Mouse (Mus musculus) heart, embryonic 16.5 days (tissue): ENCODE data around the gene Ndnf. TPM values are rescaled to one million over a fixed set of nuclear protein-coding genes. Genes with fewer than 3 reads are reported as not detected.

Experiments
- ATAC-seq: fragments of 200-750 bp; cut with Nextera tagmentation; replicated peaks from 2 replicates; pipeline ENCODE4 v1.8.0; 2017; ENCODE audit warnings: moderate number of reproducible peaks; ENCODE audit not compliant: insufficient read depth, low FRiP score; ENCODE audit errors: extremely low read depth
- H3K27ac ChIP-seq: fragments of 300-500 bp; sonication (generic); 2 replicates; pipeline ENCODE4 v1.5.1; 2014; ENCODE audit warnings: mild to moderate bottlenecking, low read length, control low read depth, moderate library complexity
- H3K27me3 ChIP-seq: fragments of 300-500 bp; sonication (generic); 2 replicates; pipeline ENCODE4 v1.6.1; 2014; ENCODE audit warnings: low read length, mixed read lengths; ENCODE audit not compliant: control insufficient read depth, insufficient read depth
- H3K36me3 ChIP-seq: fragments of 300-500 bp; sonication (generic); 2 replicates; pipeline ENCODE4 v1.6.1; 2014; ENCODE audit not compliant: control insufficient read depth, insufficient read depth
- H3K4me1 ChIP-seq: fragments of 300-500 bp; sonication (generic); 2 replicates; pipeline ENCODE4 v1.6.1; 2014; ENCODE audit warnings: low read length, mixed read lengths; ENCODE audit not compliant: control insufficient read depth, insufficient read depth
- H3K4me2 ChIP-seq: fragments of 300-500 bp; sonication (generic); 2 replicates; pipeline ENCODE4 v1.6.1; 2014; ENCODE audit warnings: low read depth, mild to moderate bottlenecking, control low read depth, low read length
- H3K4me3 ChIP-seq: fragments of 300-500 bp; sonication (generic); 2 replicates; pipeline ENCODE4 v1.5.1; 2014; ENCODE audit warnings: mild to moderate bottlenecking, control low read depth, low read length
- H3K9ac ChIP-seq: fragments of 300-500 bp; sonication (generic); 2 replicates; pipeline ENCODE4 v1.6.1; 2014; ENCODE audit warnings: low read length, control low read depth
- H3K9me3 ChIP-seq: fragments of 300-500 bp; sonication (generic); replicated peaks from 2 replicates; pipeline ENCODE4 v1.6.1; 2016; ENCODE audit warnings: low read length; ENCODE audit not compliant: control insufficient read depth
- WGBS: fragments of 180-500 bp; shearing (Covaris S2); extraction: QIAGEN DNeasy Blood & Tissue Kit; methylation state at CpG from one replicate; pipeline ENCODE4 v1.1.7; 2014; 5-methylcytosine and 5-hydroxymethylcytosine counted together
- polyA plus RNA-seq: library from polyadenylated mRNA; unstranded; fragments of >200 nt; fragmentation: Nextera tagmentation; extraction: Ambion mirVana; gene quantifications from 2 replicates; pipeline ENCODE4 v1.2.1, GENCODE M21; 2015

Gene Ndnf
- polyA plus RNA-seq, 1 experiment from 2014 or later: 4.4 TPM

DNA sequence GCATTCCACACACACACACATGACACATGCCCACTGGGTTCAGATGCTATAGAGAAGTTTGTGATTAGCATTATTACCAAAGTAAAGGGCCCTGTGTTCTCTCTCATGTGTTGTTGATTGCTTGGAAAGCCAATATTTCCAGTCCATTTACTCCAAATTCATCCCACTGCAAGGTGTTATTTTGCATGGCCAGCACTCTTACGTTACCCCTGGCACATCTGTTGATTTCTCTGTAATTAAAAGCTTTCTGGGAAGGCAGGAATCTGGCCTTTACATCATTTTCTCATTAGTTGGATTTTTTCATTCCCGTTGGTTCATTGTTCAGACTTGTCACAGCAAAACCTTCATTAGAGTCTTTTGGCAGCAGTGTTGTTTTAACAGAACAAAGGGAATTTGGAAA is 54.3 kb downstream of the Ndnf start:
- no peaks in the 10 kb centered on the region for H3K9me3 ChIP-seq
- WGBS: 74% methylated on average over 2 of the region's 2 CpGs
- H3K4me3 ChIP-seq: no peak overlapping the region
- H3K27ac ChIP-seq: no peak overlapping the region
- no peak for ATAC-seq
- H3K4me1 ChIP-seq: no peaks in the 10 kb centered on the region
- H3K27me3 ChIP-seq: no peaks in the 10 kb centered on the region
- no peak overlapping the region for H3K9ac ChIP-seq
- H3K4me2 ChIP-seq: no peak overlapping the region
- H3K36me3 ChIP-seq: no peaks in the 10 kb centered on the region

DNA sequence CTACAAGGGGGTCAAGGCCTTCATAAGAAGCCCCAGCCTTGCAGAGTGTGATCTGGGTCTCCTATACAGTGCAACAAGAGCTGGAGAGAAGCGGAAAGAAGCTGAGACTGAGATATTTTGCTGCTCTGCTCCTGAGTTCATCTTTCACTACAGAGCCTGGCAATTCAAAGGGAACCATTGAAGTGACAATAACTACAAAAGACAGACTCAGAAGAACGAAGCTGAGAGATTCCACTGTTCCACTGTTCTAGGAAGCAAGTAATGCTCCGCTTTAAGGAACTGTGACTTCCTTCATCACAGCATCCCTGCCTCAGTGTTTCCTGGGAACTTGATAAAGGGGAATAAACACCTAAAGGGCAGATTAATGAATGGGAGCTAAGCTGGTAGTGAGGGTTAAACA is 56.9 kb downstream of the Ndnf start:
- WGBS: 75% methylated on average over 3 of the region's 3 CpGs
- Histone ChIP-seq H3K4me2 (no peak overlapping the region), H3K36me3 (no peaks in the 10 kb centered on the region), H3K4me3 (no peak overlapping the region), H3K27ac (no peak overlapping the region), H3K9me3 (no peaks in the 10 kb centered on the region), H3K9ac (no peak overlapping the region), H3K27me3 (no peaks in the 10 kb centered on the region), H3K4me1 (no peaks in the 10 kb centered on the region)
- ATAC-seq: no peak

GRCm38 (mm10) chr6:65739442-65739841 is 68.1 kb downstream of the Ndnf start:
- H3K4me1 ChIP-seq: peaks cover 6% of the 10 kb centered on the region; the same call in 1 of the 2 replicates
- no peak overlapping the region for H3K9ac ChIP-seq
- 31% methylated on average over 7 of the region's 8 CpGs for WGBS
- peak; percentile 92 for ATAC-seq
- H3K9me3 ChIP-seq: no peaks in the 10 kb centered on the region
- H3K4me3 ChIP-seq: no peak overlapping the region
- H3K4me2 ChIP-seq: no peak overlapping the region; the same call in 1 of the 2 replicates
- peak overlapping the region; percentile 61 for H3K27ac ChIP-seq
- no peaks in the 10 kb centered on the region for H3K27me3 ChIP-seq
- H3K36me3 ChIP-seq: no peaks in the 10 kb centered on the region

GRCm38 (mm10) chr6:65743144-65743870 is 71.9 kb downstream of the Ndnf start:
- no peak for ATAC-seq
- Histone ChIP-seq H3K4me1 (peaks cover 6% of the 10 kb centered on the region; the same call in 1 of the 2 replicates), H3K27me3 (no peaks in the 10 kb centered on the region), H3K9ac (no peak overlapping the region), H3K36me3 (no peaks in the 10 kb centered on the region), H3K4me3 (no peak overlapping the region), H3K27ac (no peak overlapping the region), H3K9me3 (peaks cover 7% of the 10 kb centered on the region), H3K4me2 (no peak overlapping the region)
- WGBS: 65% methylated on average over 1 of the region's 1 CpGs

DNA sequence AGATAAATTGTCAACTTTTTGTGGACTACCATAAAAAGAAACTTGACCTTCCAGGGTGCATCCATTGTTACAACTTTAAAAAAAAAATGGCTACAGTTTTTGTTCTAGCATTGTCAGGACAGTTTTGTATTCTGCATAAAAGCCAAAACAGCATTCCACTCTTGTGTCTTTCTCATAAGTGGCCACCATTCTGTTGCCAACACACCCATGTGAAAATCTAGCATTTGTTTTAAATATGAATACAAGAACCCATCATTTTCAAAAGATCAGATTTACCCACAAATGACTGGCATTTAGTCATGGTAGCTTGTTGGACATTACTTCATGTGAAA is 72.4 kb downstream of the Ndnf start:
- H3K9ac ChIP-seq: no peak overlapping the region
- H3K9me3 ChIP-seq: peaks cover 7% of the 10 kb centered on the region
- H3K4me2 ChIP-seq: no peak overlapping the region
- H3K27me3 ChIP-seq: no peaks in the 10 kb centered on the region
- H3K4me3 ChIP-seq: no peak overlapping the region
- H3K4me1 ChIP-seq: peaks cover 6% of the 10 kb centered on the region; the same call in 1 of the 2 replicates
- no peak overlapping the region for H3K27ac ChIP-seq
- ATAC-seq: no peak
- no peaks in the 10 kb centered on the region for H3K36me3 ChIP-seq

GRCm38 (mm10) chr6:65758214-65758613 is 86.8 kb downstream of the Ndnf start:
- no peaks in the 10 kb centered on the region for H3K9me3 ChIP-seq
- no peak for ATAC-seq
- WGBS: 67% methylated on average over 7 of the region's 7 CpGs

DNA sequence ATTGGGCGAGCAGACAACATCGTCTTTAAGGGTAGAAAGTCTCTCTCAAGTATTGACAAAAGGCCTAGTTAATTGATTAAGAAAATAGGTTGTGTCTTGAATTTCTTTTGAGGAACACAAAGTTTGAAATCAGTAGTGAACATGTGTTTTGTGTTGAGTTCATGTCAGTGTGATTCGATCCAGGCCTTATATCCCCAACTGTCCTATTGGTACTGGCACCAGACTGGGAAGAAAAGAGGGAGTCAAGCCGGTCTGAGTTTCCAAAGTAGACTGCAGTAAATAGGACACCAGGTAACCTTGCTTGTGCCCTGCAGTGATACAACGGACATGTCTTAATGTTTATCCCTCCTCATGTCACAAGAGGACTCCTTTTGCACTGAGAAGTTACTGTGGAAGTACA is 87.8 kb downstream of the Ndnf start:
- ATAC-seq: no peak
- Histone ChIP-seq H3K4me2 (no peak overlapping the region), H3K9me3 (no peaks in the 10 kb centered on the region), H3K4me1 (no peaks in the 10 kb centered on the region), H3K36me3 (no peaks in the 10 kb centered on the region), H3K9ac (no peak overlapping the region), H3K27me3 (no peaks in the 10 kb centered on the region), H3K27ac (no peak overlapping the region), H3K4me3 (no peak overlapping the region)
- WGBS: 83% methylated on average over 5 of the region's 5 CpGs

More at GRCm38 (mm10) chr6:65758214-65758613, 86.8 kb downstream of the Ndnf start:
- no peak overlapping the region for H3K27ac ChIP-seq
- no peaks in the 10 kb centered on the region for H3K27me3 ChIP-seq
- H3K9ac ChIP-seq: no peak overlapping the region
- no peaks in the 10 kb centered on the region for H3K4me1 ChIP-seq
- no peaks in the 10 kb centered on the region for H3K36me3 ChIP-seq
- no peak overlapping the region for H3K4me3 ChIP-seq
- H3K4me2 ChIP-seq: no peak overlapping the region

DNA sequence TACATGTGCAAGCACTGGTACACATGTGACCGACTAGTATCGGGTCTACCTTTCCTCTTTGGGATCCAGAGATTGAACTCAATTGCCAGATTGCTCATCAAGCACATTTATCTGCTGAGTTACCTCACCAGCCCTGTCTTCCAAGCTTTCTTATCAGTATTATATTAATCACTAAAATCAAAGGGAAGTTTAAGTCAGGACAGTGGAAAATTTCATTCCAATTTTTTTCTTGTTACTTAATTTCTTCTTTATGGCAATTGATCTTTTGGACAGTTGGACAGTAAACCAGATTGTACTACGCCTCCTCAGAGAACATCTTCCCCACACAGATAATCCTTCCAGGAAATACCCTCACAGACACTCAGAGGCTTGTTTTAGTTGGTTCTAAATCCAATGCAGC is 88.7 kb downstream of the Ndnf start:
- no peak for ATAC-seq
- 84% methylated on average over 3 of the region's 3 CpGs for WGBS
- H3K36me3 ChIP-seq: no peaks in the 10 kb centered on the region

More for the DNA sequence above, 88.7 kb downstream of the Ndnf start:
- no peaks in the 10 kb centered on the region for H3K9me3 ChIP-seq
- no peak overlapping the region for H3K9ac ChIP-seq
- no peak overlapping the region for H3K4me3 ChIP-seq
- H3K27me3 ChIP-seq: no peaks in the 10 kb centered on the region
- H3K4me1 ChIP-seq: no peaks in the 10 kb centered on the region
- no peak overlapping the region for H3K27ac ChIP-seq
- no peak overlapping the region for H3K4me2 ChIP-seq
